Mouse (Mus musculus): ENCODE results near the gene Lhfpl2.

DNA sequence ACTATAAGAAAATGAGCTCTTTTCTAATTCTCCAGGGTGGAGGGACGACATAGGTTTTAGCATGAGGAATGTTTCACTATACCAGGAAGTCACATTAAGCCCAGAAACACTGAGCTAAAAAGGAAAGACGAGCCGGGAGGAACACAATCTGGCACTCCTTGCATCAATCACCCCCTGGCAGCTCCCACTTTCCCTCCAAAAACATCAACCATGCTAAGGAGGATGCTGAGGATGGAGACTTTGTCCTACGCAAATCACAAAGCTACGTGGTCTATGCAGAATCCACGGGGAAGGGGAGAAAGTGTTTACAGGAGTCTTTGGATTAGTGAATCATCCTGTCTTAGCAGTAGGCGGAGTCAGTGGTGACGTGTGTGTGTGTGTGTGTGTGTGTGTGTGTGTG is 142.2 kb downstream of the Lhfpl2 start:
- no peak for TF ChIP-seq CTCF (IDR thresholded peaks at IDR 0.05; ENCODE audit: control insufficient read depth, insufficient read depth, low read length)
- no peak for TF ChIP-seq POLR2A (IDR thresholded peaks at IDR 0.05; ENCODE audit: borderline replicate concordance, control insufficient read depth, low read depth, low read length)
